Mouse (Mus musculus): ENCODE data around the gene Adamtsl1. TPM values are rescaled to one million over a fixed set of nuclear protein-coding genes. Genes with fewer than 3 reads are reported as not detected.

Adamtsl1 gene
- polyA plus RNA-seq, 1 experiment from 2014 or later, result 14.2 TPM

DNA sequence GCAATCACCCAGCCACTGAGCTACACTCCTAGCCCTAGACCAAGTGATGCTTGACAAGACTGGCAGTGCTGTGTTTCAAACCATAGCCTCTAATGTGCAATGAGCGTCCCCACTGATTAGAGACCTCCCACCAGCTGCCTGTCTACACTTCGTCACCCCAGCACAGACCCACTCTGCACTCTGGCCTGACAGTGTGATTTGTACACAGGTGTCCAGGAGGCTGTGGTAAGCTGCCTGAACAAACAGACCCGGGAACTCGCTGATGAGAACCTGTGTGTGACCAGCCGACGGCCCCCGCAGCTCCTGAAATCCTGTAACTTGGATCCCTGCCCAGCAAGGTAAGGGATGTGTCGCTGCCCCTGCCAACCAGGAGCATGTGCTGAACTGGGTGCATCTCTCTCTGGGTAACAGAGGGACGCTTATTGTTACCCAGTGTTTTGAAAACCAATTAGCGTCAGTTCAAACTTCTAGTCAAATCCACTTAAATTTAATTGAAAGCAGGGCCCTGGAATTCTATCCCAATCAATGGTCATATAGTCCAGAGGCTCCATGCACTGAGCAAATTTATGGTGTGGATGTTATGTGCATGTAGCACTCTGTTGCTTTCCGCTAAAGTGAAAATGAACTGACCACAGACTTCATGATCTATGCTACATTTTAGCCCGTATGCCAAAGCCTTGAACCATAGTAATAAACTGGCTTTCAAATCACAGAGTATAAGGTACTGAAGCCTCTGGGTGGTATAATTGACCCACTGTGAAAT, 775.7 kb downstream of the Adamtsl1 start:
- H3K36me3 ChIP-seq (ENCODE audit: insufficient read depth), result no peaks in the 10 kb centered on the region
- H3K4me2 ChIP-seq, result no peak overlapping the region
- WGBS, result 55% methylated on average over 12 of the region's 12 CpGs
- no peak for TF ChIP-seq CTCF (IDR thresholded peaks at IDR 0.05; ENCODE audit: low read depth)
- DNase-seq (no peak), ATAC-seq (ENCODE audit: insufficient read depth) (no peak)
- H3K9me3 ChIP-seq (ENCODE audit: low read depth, low read length), result no peaks in the 10 kb centered on the region
- no peak overlapping the region for H3K9ac ChIP-seq
- no peak overlapping the region for H3K4me3 ChIP-seq (ENCODE audit: low read depth, low read length)
- no peaks in the 10 kb centered on the region for H3K27me3 ChIP-seq (ENCODE audit: insufficient read depth, low read length)
- H3K27ac ChIP-seq (ENCODE audit: low read depth), result no peak overlapping the region
- H3K4me1 ChIP-seq (ENCODE audit: insufficient read depth), result no peaks in the 10 kb centered on the region

DNA sequence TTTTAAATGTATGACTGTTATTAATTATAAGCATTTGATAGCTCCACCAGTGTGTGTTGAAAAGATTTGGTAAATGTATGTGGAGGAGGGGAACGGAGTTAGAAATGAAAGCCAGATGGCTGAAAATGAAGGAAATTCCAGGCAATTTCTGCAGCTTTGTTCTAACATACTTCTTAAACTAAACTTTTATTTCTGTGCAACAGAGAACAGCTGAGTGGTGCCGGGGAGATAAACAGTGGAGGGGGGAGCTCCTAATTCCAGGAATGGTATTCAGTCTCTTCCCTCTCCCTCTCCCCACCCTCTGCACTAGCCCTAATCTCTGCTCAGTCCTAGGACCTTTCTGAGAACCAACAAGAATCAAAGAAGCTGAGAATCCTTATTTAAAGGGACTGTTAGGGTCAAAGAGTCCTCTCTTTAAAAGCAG, 780.9 kb downstream of the Adamtsl1 start:
- Histone ChIP-seq H3K9me3 (ENCODE audit: low read depth, low read length) (no peaks in the 10 kb centered on the region), H3K9ac (no peak overlapping the region), H3K27me3 (ENCODE audit: insufficient read depth, low read length) (no peaks in the 10 kb centered on the region), H3K4me1 (ENCODE audit: insufficient read depth) (no peaks in the 10 kb centered on the region), H3K4me3 (ENCODE audit: low read depth, low read length) (no peak overlapping the region), H3K4me2 (no peak overlapping the region), H3K27ac (ENCODE audit: low read depth) (peak overlapping the region; percentile 64), H3K36me3 (ENCODE audit: insufficient read depth) (no peaks in the 10 kb centered on the region)
- 24% methylated on average over 2 of the region's 2 CpGs for WGBS
- TF ChIP-seq CTCF (IDR thresholded peaks at IDR 0.05; ENCODE audit: low read depth), result no peak
- ATAC-seq (ENCODE audit: insufficient read depth) (peak; percentile 91), DNase-seq (peak; percentile 80)

DNA sequence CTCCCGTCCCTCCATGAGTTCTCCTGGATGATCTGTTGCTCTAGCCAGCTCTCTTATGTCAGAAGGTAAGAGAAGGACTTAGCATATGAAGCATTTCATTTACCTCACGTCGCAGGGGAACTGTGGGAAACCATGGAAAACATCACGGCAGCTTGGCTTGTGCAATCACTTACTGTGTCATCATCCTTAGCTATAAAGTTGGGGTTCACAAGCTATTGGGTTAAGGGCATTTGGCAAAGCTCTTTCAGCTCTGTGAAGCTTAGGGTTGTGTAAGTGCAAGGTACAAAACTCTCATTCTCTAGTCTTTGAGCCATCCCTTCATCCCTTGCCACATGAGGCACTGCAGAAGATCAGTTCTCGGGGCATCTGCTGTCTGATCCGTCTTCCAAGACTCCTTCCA, 787.5 kb downstream of the Adamtsl1 start:
- 77% methylated on average over 6 of the region's 6 CpGs for WGBS
- ATAC-seq (ENCODE audit: insufficient read depth) (no peak), DNase-seq (no peak)
- Histone ChIP-seq H3K27ac (ENCODE audit: low read depth) (no peak overlapping the region), H3K27me3 (ENCODE audit: insufficient read depth, low read length) (no peaks in the 10 kb centered on the region), H3K4me3 (ENCODE audit: low read depth, low read length) (no peak overlapping the region), H3K4me1 (ENCODE audit: insufficient read depth) (no peaks in the 10 kb centered on the region), H3K36me3 (ENCODE audit: insufficient read depth) (no peaks in the 10 kb centered on the region), H3K9me3 (ENCODE audit: low read depth, low read length) (no peaks in the 10 kb centered on the region), H3K9ac (no peak overlapping the region), H3K4me2 (no peak overlapping the region)
- no peak for TF ChIP-seq CTCF (IDR thresholded peaks at IDR 0.05; ENCODE audit: low read depth)

DNA sequence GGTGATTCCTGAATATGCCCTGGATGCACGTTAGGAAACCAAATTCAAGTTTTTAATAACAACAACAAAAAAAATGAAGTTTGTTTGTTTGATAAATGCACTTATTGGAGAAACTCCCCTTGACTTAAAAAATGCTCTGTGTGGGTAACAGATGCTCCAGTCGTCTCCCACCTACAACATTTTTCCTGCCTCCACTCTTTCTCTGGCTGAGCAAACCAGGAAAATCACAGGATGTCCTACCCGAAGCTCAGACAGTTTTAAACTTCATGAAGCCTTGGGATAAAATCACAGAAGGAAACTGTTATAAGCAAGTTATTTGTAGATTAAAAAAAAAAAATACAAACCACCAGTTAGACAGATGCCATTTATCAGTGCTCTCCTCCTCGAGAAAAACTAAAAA, 788.1 kb downstream of the Adamtsl1 start:
- no peaks in the 10 kb centered on the region for H3K9me3 ChIP-seq (ENCODE audit: low read depth, low read length)
- H3K9ac ChIP-seq, result no peak overlapping the region
- no peaks in the 10 kb centered on the region for H3K4me1 ChIP-seq (ENCODE audit: insufficient read depth)
- DNase-seq (no peak), ATAC-seq (ENCODE audit: insufficient read depth) (no peak)
- WGBS, result 52% methylated on average over 4 of the region's 4 CpGs
- no peak overlapping the region for H3K27ac ChIP-seq (ENCODE audit: low read depth)
- TF ChIP-seq CTCF (IDR thresholded peaks at IDR 0.05; ENCODE audit: low read depth), result no peak
- H3K4me2 ChIP-seq, result no peak overlapping the region
- H3K27me3 ChIP-seq (ENCODE audit: insufficient read depth, low read length), result no peaks in the 10 kb centered on the region
- H3K4me3 ChIP-seq (ENCODE audit: low read depth, low read length), result no peak overlapping the region
- no peaks in the 10 kb centered on the region for H3K36me3 ChIP-seq (ENCODE audit: insufficient read depth)

DNA sequence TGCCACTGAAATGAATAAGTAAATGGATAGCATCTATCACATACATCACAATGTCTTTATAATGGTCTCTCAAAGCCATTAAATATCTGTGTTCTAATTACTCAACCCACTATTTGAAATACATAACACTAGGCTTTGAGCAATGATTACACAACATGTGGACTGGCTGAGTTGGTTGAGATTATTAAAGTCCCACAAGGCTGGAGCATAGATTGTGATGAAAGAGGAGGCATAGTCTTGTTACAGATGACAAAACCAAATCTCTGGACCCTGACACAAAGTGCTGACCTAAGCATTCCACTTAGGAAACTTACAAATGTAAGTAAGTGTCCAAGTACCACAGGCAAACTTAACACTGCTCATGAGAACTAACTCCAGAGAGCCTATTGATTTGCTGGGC, 792.8 kb downstream of the Adamtsl1 start:
- Histone ChIP-seq H3K36me3 (ENCODE audit: insufficient read depth) (no peaks in the 10 kb centered on the region), H3K4me1 (ENCODE audit: insufficient read depth) (peaks cover 6% of the 10 kb centered on the region; the same call in 1 of the 2 replicates), H3K9me3 (ENCODE audit: low read depth, low read length) (no peaks in the 10 kb centered on the region), H3K4me2 (no peak overlapping the region), H3K4me3 (ENCODE audit: low read depth, low read length) (no peak overlapping the region), H3K27me3 (ENCODE audit: insufficient read depth, low read length) (no peaks in the 10 kb centered on the region), H3K9ac (no peak overlapping the region), H3K27ac (ENCODE audit: low read depth) (no peak overlapping the region)
- TF ChIP-seq CTCF (IDR thresholded peaks at IDR 0.05; ENCODE audit: low read depth), result no peak
- DNase-seq (no peak), ATAC-seq (ENCODE audit: insufficient read depth) (no peak)

DNA sequence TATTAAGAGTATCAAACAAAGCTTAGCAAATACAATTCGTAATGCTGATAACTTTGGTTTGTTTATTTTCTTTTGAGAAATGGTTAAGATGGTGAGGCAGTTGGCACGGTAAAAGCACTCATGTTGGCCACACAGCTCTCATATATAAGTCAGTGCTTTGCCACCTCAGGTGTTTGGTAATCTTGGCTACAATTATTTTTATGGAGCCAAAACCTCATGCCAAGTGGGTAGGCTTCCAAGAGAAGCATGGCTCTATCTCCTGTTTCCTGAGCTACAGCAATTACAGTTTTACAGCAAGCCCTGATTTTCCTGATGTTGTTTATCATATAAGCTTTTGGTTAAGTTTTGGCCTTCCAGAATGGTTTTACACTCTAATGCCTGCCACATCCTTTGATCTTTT, 795.2 kb downstream of the Adamtsl1 start:
- no peak for TF ChIP-seq CTCF (IDR thresholded peaks at IDR 0.05; ENCODE audit: low read depth)
- H3K36me3 ChIP-seq (ENCODE audit: insufficient read depth), result no peaks in the 10 kb centered on the region
- DNase-seq, result no peak
- peaks cover 6% of the 10 kb centered on the region; the same call in 1 of the 2 replicates for H3K4me1 ChIP-seq (ENCODE audit: insufficient read depth)
- no peak overlapping the region for H3K27ac ChIP-seq (ENCODE audit: low read depth)
- no peak overlapping the region for H3K4me2 ChIP-seq
- H3K27me3 ChIP-seq (ENCODE audit: insufficient read depth, low read length), result no peaks in the 10 kb centered on the region
- no peak overlapping the region for H3K4me3 ChIP-seq (ENCODE audit: low read depth, low read length)
- 51% methylated on average over 2 of the region's 2 CpGs for WGBS
- H3K9ac ChIP-seq, result no peak overlapping the region
- no peaks in the 10 kb centered on the region for H3K9me3 ChIP-seq (ENCODE audit: low read depth, low read length)
- ATAC-seq (ENCODE audit: insufficient read depth), result no peak

DNA sequence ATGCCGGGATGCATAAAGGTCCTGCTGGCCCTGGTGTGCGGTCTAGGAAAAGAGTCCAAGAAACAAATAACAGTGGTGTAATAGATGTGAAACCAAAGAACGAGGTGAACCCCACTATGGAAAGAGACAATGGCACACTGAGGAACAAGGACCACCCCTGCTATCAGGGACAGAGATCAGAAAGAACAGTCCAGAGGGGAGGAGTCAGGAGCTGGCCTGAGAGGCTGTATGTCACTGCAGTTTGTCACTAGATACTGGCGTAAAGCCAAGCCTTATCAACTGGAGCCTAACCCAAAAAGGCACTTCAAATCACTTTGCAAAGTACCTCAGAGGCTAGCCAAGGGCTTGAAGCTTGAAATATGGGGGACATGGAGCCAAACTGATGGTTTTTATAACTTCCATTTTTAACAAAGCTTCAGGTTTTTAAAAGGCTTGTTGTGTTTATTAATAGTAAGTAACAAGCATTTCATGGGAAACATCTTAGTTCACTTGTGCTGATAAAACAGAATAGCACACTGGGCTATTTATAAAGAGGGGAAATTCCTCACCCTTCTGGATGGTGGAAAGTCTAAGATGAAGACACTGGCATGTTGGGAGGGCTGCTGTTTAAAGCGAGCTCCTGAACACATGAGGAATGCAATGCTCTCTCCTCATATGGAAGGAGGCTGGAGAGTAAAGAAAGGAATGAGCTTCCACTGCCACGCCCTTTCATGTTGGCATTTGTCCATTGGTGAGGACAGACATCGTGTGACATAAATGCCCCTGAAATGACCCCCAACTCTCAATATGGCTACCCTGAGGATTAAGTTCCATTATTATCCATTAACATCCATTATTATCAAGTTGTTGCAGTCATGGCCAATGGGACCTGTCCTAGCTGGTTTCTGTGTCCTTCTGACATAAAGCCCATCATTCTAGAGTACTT, 797.1 kb downstream of the Adamtsl1 start:
- no peak for TF ChIP-seq CTCF (IDR thresholded peaks at IDR 0.05; ENCODE audit: low read depth)
- Histone ChIP-seq H3K4me3 (ENCODE audit: low read depth, low read length) (no peak overlapping the region), H3K9ac (no peak overlapping the region), H3K36me3 (ENCODE audit: insufficient read depth) (no peaks in the 10 kb centered on the region), H3K4me1 (ENCODE audit: insufficient read depth) (peaks cover 12% of the 10 kb centered on the region), H3K27ac (ENCODE audit: low read depth) (peak overlapping the region; percentile 39; the same call in 1 of the 2 replicates), H3K9me3 (ENCODE audit: low read depth, low read length) (no peaks in the 10 kb centered on the region), H3K4me2 (no peak overlapping the region), H3K27me3 (ENCODE audit: insufficient read depth, low read length) (no peaks in the 10 kb centered on the region)
- whole genome bisulfite sequencing, result 55% methylated on average over 7 of the region's 7 CpGs
- ATAC-seq (ENCODE audit: insufficient read depth) (0 out of 2 replicates have a peak, but pooled peaks have one; percentile 38), DNase-seq (peak; percentile 60)
